Mouse (Mus musculus): ENCODE measurements around the gene Slc25a51.

DNA sequence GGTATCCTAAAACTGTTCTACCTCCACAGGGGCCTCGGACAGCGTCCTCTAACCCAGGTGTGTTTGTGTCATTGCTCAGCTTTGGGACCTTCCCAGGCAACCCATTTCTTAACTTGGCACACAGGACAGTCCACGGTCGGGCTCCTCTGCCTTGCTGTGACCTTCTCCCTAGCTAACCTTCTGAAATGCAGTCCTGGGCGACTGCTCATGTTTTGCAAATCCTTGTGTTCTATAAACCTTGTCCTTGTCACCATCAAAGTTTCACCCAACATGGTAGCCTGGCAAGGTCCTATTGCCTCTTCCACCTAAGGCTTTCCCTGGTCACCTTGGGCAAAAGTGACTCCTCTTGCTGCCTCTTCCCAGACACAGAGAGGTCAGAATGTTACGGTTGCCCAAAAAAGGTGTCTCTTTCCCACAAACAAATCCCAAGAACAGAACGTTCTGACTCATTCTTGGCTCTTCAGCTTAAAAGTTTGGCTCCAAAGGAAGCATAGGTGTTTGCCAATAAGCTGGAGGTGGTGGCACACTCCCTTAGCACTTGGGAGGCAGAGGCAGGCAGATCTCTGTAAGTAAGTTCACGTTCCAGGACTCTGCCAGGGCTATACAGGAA lies 2.7 kb upstream of the Slc25a51 start:
- no peak for TF ChIP-seq CTCF (IDR thresholded peaks at IDR 0.05)
- 0 out of 2 replicates have a peak, but pooled peaks have one; percentile 20 for TF ChIP-seq EP300 (IDR thresholded peaks at IDR 0.05)

All from lung, postnatal 0 days (tissue).